Mouse (Mus musculus) gonadal fat pad, adult 2 months (tissue): ENCODE results near the gene Brf1. TPM values are rescaled to one million over a fixed set of nuclear protein-coding genes. Genes with fewer than 3 reads are reported as not detected.

Experiments
- DNase-seq: peaks from one replicate; pipeline ENCODE4 v3.0.0-alpha.2; 2012; ENCODE audit warnings: low read depth
- polyA plus RNA-seq: library from polyadenylated mRNA; depleted of rRNA; stranded (reverse); fragments of >200 nt; gene quantifications from 2 replicates; pipeline ENCODE4 v1.2.3, GENCODE M21; 2012

Brf1 gene
- polyA plus RNA-seq, 1 experiment: 66.2 TPM

DNA sequence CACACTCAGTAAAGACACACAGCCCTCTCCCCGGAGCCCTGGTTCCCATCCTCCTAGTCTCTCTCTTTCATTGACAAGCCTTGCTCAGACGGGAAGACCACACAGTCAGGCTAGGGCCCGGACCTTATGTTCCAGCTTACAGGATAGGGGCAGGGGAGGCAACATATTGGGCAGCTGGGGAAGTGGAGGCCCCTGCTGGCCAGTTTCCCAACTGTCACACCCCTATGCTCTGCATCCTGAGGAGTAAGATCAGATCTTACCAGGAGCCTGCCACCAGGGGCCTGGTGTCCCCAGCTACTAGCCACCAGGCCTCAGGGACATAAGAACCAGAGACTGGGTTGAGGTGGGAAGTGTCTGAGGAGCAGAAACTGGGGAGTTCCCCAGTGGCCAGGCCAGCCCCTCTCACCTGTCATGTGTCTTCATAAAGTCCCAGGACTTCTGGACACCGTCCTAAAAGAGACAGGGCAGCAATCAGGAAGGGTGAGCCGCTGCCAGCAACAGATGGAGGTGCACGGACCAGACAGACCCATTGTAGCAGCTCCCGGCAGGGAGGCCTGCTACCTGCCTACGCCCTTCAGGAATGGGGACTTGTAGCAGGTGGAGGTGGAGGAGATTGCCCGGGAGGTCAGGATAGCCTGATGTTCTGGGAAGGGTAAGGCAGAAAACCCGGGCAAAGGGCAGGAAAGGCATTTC lies 61.5 kb downstream of the Brf1 start:
- DNase-seq: no peak

DNA sequence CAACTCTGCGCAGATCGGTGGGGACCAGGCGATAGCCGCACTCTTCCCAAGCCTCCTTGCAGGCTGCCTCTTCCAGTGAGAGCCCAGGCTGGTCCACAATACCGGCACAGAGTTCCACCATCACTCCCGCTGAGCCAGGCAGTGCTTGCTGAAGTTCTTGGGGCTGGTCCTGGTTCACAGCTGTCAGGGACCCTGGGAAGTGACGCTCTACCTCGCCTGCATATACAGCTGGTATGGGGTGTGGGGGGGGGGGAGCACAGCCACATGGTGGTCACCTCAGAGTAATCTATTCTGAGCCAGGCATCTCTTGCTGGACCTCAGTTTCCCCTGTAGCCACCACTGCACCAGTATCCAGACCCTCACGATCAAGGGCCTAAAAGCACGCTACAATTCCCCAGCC lies 62.1 kb downstream of the Brf1 start:
- DNase-seq: no peak

DNA sequence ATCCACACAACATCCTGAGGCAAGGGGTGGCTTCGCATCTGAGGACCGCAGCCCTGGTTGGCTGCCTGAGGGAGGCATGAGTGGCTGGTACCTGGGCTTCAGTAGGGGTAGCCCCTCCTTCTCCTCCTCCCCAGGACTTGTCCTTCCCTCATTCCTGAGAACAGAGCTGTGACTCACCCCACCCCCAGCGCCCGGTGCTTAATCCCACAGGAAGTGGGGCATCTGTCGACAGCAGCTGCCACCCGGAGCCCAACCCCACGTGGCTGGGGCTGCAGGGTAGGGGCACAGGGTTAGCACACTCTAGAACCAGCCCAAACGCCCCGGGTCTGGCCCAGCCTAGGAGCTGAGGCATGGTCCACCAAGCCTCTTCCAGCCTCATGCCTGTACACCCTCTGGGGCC lies 62.6 kb downstream of the Brf1 start:
- DNase-seq: no peak

DNA sequence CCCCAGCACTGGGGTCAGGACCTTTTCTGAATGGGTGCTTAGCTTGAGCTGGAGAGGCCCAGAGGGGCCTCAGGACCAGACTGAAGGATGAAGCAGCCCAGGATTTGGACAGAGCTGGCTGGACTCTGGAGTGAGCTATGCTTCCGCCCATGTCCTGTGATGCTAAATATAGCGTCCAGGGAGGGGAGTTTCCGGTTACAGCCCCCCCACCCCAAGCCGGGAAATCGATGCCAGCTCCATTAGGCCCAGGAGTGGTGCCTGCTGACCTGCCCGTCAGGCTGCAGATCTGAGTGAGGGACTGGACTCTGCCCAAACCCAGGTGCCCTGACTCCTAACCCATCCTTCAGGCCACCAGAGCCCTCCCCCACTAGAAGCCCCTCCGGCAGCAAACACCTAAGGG lies 67.9 kb downstream of the Brf1 start:
- no peak for DNase-seq

DNA sequence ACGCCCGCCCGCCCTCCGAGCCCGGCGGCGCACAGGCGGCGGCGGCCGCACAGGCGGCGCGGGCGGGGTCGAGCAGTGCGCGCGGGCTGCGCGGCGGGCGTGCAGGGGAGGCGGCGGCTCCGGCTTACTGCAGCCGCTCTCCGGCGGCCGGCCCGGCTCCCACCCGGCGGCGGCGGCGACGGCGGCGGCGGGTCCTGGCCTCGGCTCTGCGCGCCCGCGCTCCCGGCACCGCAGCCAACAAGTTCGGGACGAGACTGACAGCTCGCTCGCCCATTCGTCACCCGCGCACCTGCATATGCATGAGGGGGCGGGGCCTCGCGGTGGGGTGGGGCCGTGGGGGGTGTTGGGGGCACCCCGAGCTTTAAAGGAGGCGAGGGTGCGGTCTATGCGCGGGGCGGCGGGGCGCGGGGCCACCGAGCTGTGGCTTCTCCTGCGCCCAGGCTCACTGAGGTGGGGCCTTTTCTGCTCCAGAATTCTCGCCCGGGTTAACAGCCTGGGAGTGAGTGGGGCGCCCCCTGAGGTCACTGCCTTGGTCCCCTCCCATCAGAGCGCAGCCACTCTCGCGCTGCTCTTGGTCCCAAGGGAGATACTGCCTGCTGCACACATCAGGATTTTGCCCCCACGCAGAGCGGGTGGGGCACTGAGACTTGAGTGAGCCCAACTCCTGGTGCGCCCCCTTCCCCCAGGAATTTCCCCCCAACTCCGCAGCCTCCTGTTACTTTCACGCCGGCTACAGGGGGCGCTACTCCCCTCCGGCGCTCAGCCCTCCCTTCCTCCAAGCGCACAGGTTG lies 70.7 kb downstream of the Brf1 start, which contains the start of gene Jag2:
TSS of gene Jag2 (minus strand) at position 215 of the 791 bp plus-strand sequence.
- DNase-seq: no peak

DNA sequence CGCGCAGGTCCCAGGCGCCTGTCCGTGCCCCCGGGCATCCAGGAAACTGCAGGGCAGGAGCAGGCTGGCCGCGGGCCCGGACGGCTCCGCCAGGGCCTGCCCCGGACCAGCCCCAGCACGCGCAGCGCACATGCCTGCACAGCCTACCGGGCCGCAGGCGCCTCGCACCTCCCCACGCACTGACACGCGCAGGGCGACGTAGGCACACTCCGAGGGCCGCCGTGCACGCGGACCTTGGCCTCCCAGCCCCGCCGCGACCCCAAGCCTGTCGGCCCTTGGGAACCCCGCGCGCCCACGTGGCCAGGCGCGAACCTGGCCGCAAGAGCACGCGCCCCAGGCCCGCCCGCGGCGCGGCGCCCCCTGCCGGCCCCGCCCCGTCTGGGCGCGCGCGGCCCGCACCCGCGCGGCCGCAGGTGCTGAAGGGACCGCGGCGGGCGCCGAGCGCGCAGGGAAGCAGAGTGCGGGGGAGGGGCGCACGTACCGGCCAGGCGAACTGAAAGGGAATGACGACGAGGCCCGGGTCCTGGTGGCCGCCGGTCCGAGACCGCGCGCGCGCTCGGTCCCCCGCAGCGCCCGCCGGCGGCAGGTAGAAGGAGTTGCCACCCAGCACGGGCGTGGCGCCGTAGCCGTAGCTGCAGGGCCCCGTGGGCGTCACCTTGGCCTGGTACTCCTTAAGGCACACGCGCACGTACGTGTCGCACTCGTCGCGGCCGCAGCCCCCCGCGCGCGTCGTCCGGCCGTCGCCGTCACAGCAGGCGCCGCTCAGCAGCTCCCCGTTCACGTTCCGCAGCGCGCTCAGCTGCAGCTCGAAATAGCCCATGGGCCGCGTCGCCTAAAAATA lies 71.9 kb downstream of the Brf1 start:
- DNase-seq: no peak

DNA sequence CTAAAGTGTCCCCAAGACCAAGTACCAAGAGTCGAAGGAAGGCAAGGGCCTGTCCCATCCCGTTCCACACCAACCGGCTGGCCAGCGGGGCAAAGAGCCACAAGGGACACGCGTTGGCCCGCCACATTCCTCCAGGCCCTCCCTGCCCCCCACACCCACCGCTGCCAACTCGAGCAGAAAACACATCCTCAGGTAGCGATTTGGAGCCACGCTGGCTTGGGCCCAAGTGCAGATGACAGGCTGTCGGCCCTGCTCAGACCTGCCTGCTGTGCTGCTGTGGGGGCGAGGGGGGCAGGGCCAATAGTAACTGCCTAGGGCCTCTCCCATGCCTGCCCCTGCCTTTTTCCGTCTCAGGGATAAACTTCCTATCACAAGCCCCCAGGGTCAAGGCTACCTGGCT lies 73.2 kb downstream of the Brf1 start:
- DNase-seq: no peak

DNA sequence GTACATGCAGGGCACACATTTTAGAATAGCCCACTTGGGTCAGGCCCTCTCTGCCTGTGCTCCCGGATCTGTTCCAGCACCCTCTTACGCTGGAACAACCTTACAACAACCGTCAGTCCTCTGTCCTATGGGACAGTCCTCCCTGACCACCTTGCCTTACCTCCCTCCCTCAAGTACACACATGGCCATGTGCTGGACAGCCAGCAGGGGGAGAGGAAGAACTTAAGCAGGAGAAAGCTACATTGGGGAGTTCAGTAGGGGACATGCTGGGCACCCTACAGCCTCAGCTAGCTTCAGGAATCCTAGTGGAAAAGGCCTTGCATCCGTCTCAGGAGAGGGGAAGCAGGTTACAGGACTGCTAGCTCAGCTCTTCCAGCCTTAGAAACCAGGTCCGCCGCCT lies 74.6 kb downstream of the Brf1 start:
- no peak for DNase-seq

DNA sequence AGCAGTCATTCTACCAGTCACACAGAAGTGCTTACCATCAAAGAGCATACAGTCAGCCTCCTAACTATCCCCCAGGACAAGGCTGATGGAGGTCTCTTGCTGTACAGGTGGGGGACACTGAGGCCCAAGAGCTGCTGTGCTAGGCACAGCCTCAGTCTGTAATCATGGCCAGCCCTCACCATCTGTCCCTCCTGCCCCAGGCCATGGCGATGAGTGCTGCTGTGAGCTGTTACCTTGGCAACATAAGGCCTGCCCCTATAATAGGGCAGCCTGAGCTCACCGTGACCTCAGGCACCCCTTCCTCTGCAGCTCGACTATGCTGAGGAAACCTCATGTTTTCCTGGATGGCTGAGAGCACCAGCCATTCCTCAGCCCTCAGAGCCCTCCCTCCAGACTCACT lies 78.0 kb downstream of the Brf1 start:
- no peak for DNase-seq

DNA sequence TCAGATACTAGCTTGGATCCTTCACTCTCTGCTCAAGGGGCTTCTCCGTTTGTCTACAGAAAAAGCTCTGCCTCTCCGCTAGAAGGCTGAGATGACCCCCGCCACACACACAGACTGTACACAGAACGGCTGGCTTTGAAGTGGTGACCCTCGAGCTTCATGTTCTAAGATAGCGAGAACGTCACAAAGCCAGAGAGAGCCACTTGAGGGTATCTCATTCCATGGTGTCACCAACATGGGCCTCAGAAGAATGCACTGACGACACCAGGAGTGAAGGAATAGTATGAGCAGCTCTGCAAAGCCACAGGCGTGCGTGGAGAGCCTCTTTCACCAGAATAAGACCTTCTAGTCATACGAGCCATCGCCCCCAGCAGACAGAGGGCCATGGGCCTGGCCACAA lies 79.0 kb downstream of the Brf1 start:
- DNase-seq: no peak

DNA sequence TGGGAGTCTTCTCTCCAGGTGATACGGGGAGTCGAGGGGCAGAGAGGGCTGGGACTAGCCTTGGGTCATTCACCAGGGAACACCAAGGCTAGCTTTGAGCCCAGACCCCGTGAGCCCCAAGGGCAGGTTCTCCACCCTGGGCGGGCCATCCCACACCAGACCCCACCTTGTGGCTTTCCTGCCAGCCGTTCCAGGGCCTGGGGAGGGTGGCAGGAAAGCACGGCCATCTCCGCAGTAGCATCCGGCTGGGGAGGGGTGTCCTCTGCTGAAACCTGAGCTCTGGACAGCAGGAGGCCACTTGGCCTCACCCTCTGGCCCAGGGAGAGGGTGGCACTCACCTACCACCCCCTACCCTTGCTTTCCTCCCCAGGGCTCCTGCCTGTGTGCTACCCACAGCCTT lies 82.6 kb downstream of the Brf1 start:
- no peak for DNase-seq

DNA sequence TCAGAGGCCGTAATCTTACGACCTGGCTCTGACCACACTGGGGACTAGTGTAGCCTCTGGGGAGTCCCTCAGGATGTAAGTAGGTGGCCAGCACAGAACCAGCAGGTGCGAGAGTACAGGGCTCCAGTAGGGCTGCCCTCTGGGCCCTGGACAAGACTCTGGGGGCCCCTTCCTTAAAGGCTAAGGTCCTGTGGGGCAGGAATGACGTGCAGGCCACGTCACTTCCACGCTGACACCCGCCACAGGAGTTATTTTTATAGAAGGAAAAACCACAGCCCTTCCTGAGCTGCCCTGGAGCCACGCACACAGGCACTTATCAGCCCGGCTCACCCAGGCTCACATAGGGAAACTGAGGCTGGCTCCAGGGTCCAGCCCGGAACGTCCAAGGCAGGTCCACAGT lies 83.0 kb downstream of the Brf1 start:
- no peak for DNase-seq

DNA sequence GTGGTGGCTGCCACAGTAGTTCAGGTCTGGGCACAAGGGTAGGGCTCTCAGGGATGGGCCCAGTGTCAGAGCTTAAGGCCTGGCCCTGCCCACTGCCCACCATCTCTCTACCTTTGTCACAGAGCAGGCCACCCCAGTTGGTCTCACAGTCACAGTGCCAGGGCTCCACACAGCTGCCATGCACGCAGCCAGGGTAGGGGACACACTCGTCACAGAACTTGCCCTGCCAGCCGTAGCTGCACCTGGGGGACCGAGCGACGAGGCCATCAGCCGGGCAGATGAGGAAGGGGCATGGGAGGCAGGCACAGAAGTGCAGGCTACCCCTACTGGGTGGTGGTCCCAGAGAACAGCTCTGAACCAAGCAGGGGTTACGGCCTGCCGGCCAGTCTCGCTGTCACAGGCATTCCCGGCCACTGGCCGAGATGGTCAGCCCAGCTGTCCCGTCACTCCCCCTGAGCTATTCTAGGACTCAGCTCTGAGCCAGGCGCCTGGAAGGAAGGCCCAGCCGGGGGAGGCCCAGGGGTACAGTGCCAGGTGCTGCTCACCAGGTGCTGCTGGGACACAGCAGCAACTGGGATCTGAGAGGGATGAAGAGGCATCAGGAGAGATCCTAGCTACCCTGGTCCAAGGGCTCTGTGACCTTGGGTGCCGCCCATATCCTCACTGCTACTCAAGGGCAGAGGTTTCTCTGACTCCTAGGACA lies 83.7 kb downstream of the Brf1 start:
- no peak for DNase-seq

DNA sequence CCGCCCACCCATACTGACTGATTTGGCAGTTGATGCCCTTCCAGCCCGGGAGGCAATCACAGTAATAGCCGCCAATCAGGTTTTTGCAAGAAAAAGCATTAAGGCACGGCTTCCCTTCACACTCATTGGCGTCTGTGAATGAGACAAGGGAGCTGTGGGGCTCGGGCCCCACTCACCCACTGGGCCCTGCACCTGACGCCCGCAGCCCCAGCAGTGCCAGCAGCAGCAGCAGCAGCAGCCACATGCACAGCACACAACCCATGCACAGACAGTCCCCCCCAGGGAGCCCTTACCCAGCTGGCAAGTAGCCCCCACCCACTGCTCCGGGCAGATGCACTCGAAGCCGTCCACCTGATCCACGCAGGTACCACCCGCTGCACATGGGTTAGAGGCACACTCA lies 84.9 kb downstream of the Brf1 start:
- no peak for DNase-seq

DNA sequence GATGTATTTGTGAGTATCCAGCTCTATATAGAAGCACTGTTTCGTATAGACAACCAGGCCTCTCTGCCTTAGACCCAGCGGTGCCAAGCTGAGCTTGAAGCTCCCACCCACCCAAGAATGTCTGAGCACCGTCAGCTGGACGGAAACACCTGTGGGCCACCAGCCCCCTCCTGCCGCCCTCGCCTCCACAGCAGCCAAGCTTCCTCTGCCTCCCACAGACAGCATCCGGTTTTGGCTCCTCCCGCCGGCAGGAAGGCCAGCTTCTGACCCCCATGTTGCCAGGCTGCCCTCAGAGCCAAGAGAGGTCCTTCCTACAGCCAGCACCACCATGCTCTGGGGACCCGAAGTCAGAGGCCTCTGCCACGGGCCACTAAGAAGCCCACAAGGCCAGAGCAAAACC lies 86.0 kb downstream of the Brf1 start:
- no peak for DNase-seq

DNA sequence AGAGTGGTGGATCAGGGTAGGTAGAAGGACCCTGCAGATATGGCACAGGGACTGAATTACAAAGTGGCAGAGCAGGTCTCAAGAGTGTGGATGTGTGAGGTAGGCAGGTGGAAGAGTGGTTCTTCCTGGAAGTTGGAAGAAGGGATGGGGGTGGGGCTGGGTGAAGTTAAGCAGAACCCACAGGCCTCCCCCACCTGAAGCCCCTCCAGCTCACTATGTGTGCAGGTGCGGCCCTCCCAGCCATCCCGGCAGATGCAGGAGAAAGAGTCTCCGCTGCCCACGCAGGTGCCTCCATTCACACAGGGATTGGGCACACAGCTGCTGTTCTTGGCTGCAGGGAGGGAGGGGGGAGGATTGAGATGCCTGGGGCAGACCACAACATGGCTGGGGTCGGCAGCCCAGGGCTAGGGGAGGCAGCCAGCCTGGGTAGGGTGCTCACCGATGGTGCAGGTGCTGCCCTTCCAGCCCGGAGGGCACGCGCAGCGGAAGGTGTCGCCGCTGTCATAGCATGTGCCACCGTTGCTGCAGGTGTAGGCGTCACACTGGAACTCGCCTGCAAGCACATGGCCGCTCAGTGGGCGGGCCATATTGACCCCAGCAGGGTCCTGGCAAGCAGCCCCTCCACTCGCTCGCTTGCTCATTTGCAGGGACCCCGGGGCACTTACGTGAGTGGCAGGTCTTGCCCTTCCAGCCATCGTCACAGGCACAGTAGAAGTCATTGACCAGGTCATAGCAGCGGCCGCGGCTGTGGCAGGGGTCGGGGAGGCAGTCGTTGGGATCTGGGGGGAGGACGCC lies 87.4 kb downstream of the Brf1 start:
- no peak for DNase-seq

DNA sequence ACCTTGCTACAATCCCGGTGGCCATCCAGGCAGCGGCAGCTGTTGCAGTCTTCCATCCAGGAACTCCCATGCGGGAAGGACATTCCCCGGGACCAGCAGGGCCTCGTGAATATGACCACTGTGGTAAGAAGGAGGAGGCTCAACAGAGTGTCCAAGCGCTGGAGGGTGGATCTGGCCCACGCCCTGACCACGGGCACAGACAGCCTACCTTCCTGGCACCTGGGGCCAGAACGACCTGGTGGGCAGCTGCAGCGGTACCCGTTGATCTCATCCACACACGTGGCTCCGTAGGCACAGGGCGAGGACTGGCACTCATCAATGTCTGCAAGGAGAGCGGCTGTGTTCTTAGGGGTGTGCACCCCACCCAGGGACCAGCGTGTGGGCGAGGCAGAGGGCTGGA lies 88.8 kb downstream of the Brf1 start:
- DNase-seq: no peak
